Mouse (Mus musculus): Measurements from ENCODE around the gene Rps21. TPM values are rescaled to one million over a fixed set of nuclear protein-coding genes. Genes with fewer than 3 reads are reported as not detected.
"Not testable (repeated sequence)": the region's sequence is repeated elsewhere in the genome, so short reads cannot be mapped to it uniquely, and the experiment has no call there.

The Rps21 gene
- polyA plus RNA-seq, 1 experiment, result 3,981 TPM

GRCm38 (mm10) chr2:180258951-180259484 lies 1.8 kb downstream of the Rps21 start:
- not testable (repeated sequence) for DNase-seq (ENCODE audit: low spot score)

- DNase-seq (ENCODE audit: low spot score), result not testable (repeated sequence)
Measured at GRCm38 (mm10) chr2:180259826-180260609, 2.8 kb downstream of the Rps21 start.

GRCm38 (mm10) chr2:180260610-180261480 lies 3.7 kb downstream of the Rps21 start:
- no peak for DNase-seq (ENCODE audit: low spot score)

- DNase-seq (ENCODE audit: low spot score), result no peak
Measured at GRCm38 (mm10) chr2:180261901-180262300, 4.7 kb downstream of the Rps21 start.

GRCm38 (mm10) chr2:180262441-180262840 lies 5.3 kb downstream of the Rps21 start:
- no peak for DNase-seq (ENCODE audit: low spot score)

- DNase-seq (ENCODE audit: low spot score), result no peak
Measured at GRCm38 (mm10) chr2:180262891-180263290, 5.7 kb downstream of the Rps21 start.

GRCm38 (mm10) chr2:180267955-180268354 lies 10.8 kb downstream of the Rps21 start:
- DNase-seq (ENCODE audit: low spot score), result no peak

GRCm38 (mm10) chr2:180269329-180269728 lies 12.2 kb downstream of the Rps21 start:
- DNase-seq (ENCODE audit: low spot score), result no peak

GRCm38 (mm10) chr2:180270537-180271255 lies 13.5 kb downstream of the Rps21 start:
- DNase-seq (ENCODE audit: low spot score), result no peak

GRCm38 (mm10) chr2:180271804-180272395 lies 14.7 kb downstream of the Rps21 start:
- no peak for DNase-seq (ENCODE audit: low spot score)

GRCm38 (mm10) chr2:180272884-180273321 lies 15.7 kb downstream of the Rps21 start:
- DNase-seq (ENCODE audit: low spot score), result peak; percentile 74

- DNase-seq (ENCODE audit: low spot score), result peak; percentile 79
Measured at GRCm38 (mm10) chr2:180273394-180274244, 16.4 kb downstream of the Rps21 start, which contains the start of gene Cables2. Cables2 (minus strand) TSS chr2:180273496.

GRCm38 (mm10) chr2:180274523-180274922 lies 17.3 kb downstream of the Rps21 start:
- no peak for DNase-seq (ENCODE audit: low spot score)

- peak; percentile 78 for DNase-seq (ENCODE audit: low spot score)
Measured at GRCm38 (mm10) chr2:180275836-180276235, 18.7 kb downstream of the Rps21 start.

GRCm38 (mm10) chr2:180276385-180276784 lies 19.2 kb downstream of the Rps21 start:
- no peak for DNase-seq (ENCODE audit: low spot score)

- peak; percentile 41 for DNase-seq (ENCODE audit: low spot score)
Measured at GRCm38 (mm10) chr2:180276851-180277259, 19.7 kb downstream of the Rps21 start.

- DNase-seq (ENCODE audit: low spot score), result no peak
Measured at GRCm38 (mm10) chr2:180277773-180278320, 20.7 kb downstream of the Rps21 start.

GRCm38 (mm10) chr2:180279321-180279720 lies 22.1 kb downstream of the Rps21 start:
- no peak for DNase-seq (ENCODE audit: low spot score)

GRCm38 (mm10) chr2:180288966-180289365 lies 31.8 kb downstream of the Rps21 start:
- DNase-seq (ENCODE audit: low spot score), result no peak
